Mouse (Mus musculus): ENCODE measurements around the gene Krt90.
"Not testable (repeated sequence)": the region's sequence is repeated elsewhere in the genome, so short reads cannot be mapped to it uniquely, and the experiment has no call there.

The Krt90 gene

DNA sequence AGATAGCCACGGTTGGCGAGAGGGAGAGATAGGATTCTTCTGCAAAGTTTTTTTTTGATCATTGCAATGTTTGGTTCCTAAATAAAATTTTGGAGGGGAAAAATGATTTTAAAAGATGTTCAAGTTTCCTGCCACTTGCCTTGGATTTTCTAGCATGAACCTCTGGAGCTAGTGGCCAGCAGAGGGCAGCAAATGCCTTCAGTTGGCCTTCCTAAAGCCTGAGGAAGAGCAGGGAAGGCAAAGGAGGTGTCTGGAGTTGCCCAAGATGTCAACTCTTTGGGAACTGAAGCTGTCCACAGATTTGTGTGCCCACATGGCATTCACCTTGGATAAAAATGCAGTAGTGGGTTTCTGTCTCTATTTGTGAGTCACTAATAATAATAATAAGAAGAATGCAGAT lies 43.0 kb downstream of the Krt90 start:
- no peak for DNase-seq (ENCODE audit: extremely low read depth, low read depth, low spot score)

DNA sequence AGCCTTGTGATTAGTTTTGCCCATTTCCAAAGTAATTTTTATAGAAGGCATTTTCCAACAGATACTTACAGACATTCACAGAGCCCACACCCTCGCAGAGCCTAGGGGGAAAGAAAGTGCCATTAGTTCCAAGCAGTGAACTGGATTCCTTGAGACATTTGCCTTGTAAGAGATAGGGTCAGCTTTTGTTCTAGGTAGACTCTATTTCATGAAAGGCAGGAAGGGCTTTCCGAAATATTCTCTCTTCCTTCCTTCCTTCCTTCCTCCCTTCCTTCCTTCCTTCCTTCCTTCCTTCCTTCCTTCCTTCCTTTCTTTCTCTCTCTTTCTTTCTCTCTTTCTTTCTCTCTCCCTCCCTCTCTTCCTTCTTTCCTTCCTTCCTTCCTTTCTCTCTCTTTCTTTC lies 45.6 kb downstream of the Krt90 start, which contains the start of gene Gm49425:
Gm49425 (minus strand) TSS at position 101 of the 400 bp plus-strand sequence.
- not testable (repeated sequence) for DNase-seq (ENCODE audit: extremely low read depth, low read depth, low spot score)

DNA sequence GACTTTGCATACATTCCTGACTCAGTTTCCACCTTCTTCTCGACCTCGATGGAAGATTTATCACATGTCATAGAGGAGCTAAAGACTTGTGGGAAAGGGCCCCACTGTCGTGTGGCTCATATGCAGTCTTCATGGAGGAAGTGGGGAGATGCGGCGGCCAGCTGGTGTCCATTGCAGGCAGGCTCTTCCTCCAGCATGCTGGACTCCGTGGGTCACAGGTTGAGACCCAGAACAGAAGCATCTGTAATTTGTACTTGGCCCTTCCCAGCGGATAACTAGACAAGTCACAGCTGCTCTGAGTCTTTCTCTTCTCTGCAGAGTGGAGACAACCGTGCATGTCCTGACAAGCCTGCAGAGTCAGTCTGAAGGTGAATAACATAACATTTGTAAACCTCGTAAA lies 54.5 kb downstream of the Krt90 start:
- DNase-seq (ENCODE audit: extremely low read depth, low read depth, low spot score): no peak

DNA sequence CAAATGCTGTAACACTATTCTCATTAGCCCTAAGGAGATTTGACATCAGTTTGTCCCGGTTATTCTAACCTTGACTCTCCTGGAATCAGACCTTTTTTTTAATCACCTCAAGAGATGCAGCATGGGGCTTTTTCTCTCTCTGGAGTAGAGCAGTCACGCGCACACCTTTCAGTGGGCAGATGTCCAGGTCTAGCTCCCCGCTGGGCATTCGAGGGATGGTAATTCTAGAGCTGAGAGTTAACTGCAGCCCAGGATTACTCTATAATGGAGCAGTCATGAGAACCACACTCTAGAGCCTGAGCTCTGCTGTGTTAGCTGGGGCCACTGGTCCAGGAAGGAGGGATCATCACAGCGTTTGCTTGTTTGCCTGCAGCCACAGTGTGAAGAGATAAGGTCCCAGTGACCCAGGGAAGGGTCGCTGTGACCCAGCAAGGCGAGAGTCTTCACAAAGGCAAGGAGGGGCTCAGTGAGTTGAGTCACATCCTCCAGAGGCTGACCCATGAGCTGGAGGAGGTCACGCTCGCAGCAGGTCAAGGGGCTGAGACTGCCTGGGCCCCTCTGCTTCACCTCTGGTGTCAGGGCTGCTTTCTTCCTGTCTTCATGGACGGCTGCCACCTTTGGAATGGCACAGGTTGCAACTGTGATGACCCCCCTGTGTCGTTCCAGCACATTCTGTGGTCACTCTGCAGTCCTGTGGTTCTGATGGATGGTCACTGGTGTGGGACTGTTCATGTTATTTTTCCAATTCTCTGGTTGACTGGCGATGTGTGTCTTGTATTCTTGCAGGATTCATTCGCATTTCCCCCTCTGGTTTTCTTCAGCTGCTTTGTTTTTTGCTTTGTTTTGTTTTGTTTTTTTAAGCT lies 55.6 kb downstream of the Krt90 start:
- DNase-seq (ENCODE audit: extremely low read depth, low read depth, low spot score): no peak
